Comparison of ENCODE assay signal across 8 mouse cellular contexts in the genomic region with DNA sequence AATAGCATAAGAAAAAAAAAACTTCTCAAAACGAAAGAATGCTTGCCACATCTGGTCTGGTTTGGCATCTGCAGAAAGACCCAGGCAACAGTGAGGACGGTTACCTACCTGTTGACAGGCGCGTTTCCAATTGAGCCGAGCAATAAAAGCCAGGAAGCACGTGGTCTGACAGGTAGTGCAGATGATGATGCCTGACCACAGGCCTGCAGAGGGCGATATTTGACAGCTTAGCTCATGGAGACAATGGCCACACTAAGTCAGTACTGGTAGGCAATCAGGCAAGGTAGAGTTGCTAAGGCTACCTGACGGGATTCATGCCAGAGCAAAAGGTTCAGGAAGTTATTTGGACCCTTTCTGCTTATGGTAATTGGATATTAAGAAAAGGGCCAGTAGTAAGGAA. TPM values are rescaled to one million over a fixed set of nuclear protein-coding genes. Genes with fewer than 3 reads are reported as not detected.
A peak's percentile ranks its signal among the peaks of the same experiment; 100 is the strongest.
DNase-seq lines count a peak whose midpoint lies in the region; ATAC-seq and TF ChIP-seq lines count a peak whose summit lies in the region.

No protein-coding gene starts in this region.

- H3K36me3 ChIP-seq in forebrain, postnatal 0 days (ENCODE audit: insufficient read depth): no peaks in the 10 kb centered on the region
- H3K36me3 ChIP-seq in forebrain, embryonic 12.5 days (replicated peaks): no peaks in the 10 kb centered on the region
- H3K36me3 ChIP-seq in embryonic facial prominence, embryonic 11.5 days (replicated peaks; ENCODE audit: control insufficient read depth, insufficient read depth, low read depth, low read length): no peaks in the 10 kb centered on the region
- no peaks in the 10 kb centered on the region for H3K36me3 ChIP-seq in intestine, embryonic 15.5 days
- H3K36me3 ChIP-seq in stomach, postnatal 0 days (ENCODE audit: control insufficient read depth, insufficient read depth, low read length): no peaks in the 10 kb centered on the region

- 12% methylated on average over 8 of the region's 8 CpGs for WGBS in forebrain, postnatal 0 days
- WGBS in forebrain, embryonic 12.5 days: 8% methylated on average over 8 of the region's 8 CpGs
- WGBS in embryonic facial prominence, embryonic 11.5 days: 11% methylated on average over 8 of the region's 8 CpGs
- 5% methylated on average over 8 of the region's 8 CpGs for WGBS in intestine, embryonic 15.5 days
- WGBS in stomach, postnatal 0 days: 4% methylated on average over 8 of the region's 8 CpGs

- H3K9me3 ChIP-seq in forebrain, postnatal 0 days (ENCODE audit: low read length): no peaks in the 10 kb centered on the region
- H3K9me3 ChIP-seq in forebrain, embryonic 12.5 days: no peaks in the 10 kb centered on the region
- no peaks in the 10 kb centered on the region for H3K9me3 ChIP-seq in embryonic facial prominence, embryonic 11.5 days (replicated peaks; ENCODE audit: control insufficient read depth, low read length)
- no peaks in the 10 kb centered on the region for H3K9me3 ChIP-seq in intestine, embryonic 15.5 days
- H3K9me3 ChIP-seq in stomach, postnatal 0 days (ENCODE audit: control insufficient read depth, low read length): no peaks in the 10 kb centered on the region

- no peak for TF ChIP-seq EP300 in stomach, postnatal 0 days (optimal IDR thresholded peaks at IDR 0.05)

- TF ChIP-seq CTCF in forebrain, postnatal 0 days (IDR thresholded peaks at IDR 0.05; ENCODE audit: low read depth): peak; percentile 59
- TF ChIP-seq CTCF in stomach, postnatal 0 days (IDR thresholded peaks at IDR 0.05; ENCODE audit: low read depth): peak; percentile 94

- peak; percentile 23 for DNase-seq in forebrain, postnatal 0 days
- DNase-seq in adrenal gland, adult 8-10 months: peak; percentile 52
- peak; percentile 72 for DNase-seq in embryonic facial prominence, embryonic 11.5 days (ENCODE audit: low spot score)
- DNase-seq in left cerebral cortex, postnatal 14 days (ENCODE audit: low spot score in 2 of 2): peak; percentile 30 to 62
- peak; percentile 39 to 68 for DNase-seq in natural killer cell, adult 2 months (ENCODE audit: low spot score in 2 of 2)
- peak; percentile 89 for DNase-seq in stomach, postnatal 0 days (ENCODE audit: low spot score)

- H3K9ac ChIP-seq in forebrain, postnatal 0 days: no peak overlapping the region
- no peak overlapping the region for H3K9ac ChIP-seq in forebrain, embryonic 12.5 days
- H3K9ac ChIP-seq in embryonic facial prominence, embryonic 11.5 days (replicated peaks; ENCODE audit: low read length): no peak overlapping the region
- H3K9ac ChIP-seq in intestine, embryonic 15.5 days: no peak overlapping the region
- H3K9ac ChIP-seq in stomach, postnatal 0 days (ENCODE audit: low read length): no peak overlapping the region

- no peak overlapping the region for H3K4me3 ChIP-seq in forebrain, postnatal 0 days (ENCODE audit: low read depth, low read length)
- H3K4me3 ChIP-seq in forebrain, embryonic 12.5 days (replicated peaks): no peak overlapping the region
- H3K4me3 ChIP-seq in embryonic facial prominence, embryonic 11.5 days (ENCODE audit: low read depth, low read length): no peak overlapping the region
- H3K4me3 ChIP-seq in intestine, embryonic 15.5 days (replicated peaks): no peak overlapping the region
- no peak overlapping the region for H3K4me3 ChIP-seq in stomach, postnatal 0 days (ENCODE audit: low read depth, low read length)

- intact Hi-C loops in left cerebral cortex, postnatal 14 days (cut with DNase I): loop anchor here (5.0 to 10.0 kb wide), 4 partner anchors 58 to 265 kb away; no protein-coding TSS in a partner anchor

- no peak overlapping the region for H3K27ac ChIP-seq in forebrain, postnatal 0 days (ENCODE audit: low read depth, low read length)
- no peak overlapping the region for H3K27ac ChIP-seq in forebrain, embryonic 12.5 days
- no peak overlapping the region for H3K27ac ChIP-seq in embryonic facial prominence, embryonic 11.5 days (replicated peaks; ENCODE audit: low read depth, low read length)
- no peak overlapping the region for H3K27ac ChIP-seq in intestine, embryonic 15.5 days
- no peak overlapping the region for H3K27ac ChIP-seq in stomach, postnatal 0 days (replicated peaks)

- no peak overlapping the region for H3K4me2 ChIP-seq in forebrain, postnatal 0 days (ENCODE audit: low read depth)
- H3K4me2 ChIP-seq in forebrain, embryonic 12.5 days: no peak overlapping the region
- H3K4me2 ChIP-seq in embryonic facial prominence, embryonic 11.5 days (ENCODE audit: low read depth, low read length): no peak overlapping the region
- no peak overlapping the region for H3K4me2 ChIP-seq in intestine, embryonic 15.5 days (replicated peaks)
- no peak overlapping the region for H3K4me2 ChIP-seq in stomach, postnatal 0 days (replicated peaks; ENCODE audit: low read depth)

- no peaks in the 10 kb centered on the region for H3K4me1 ChIP-seq in forebrain, postnatal 0 days (ENCODE audit: insufficient read depth)
- peaks cover 6% of the 10 kb centered on the region; the same call in 1 of the 2 replicates for H3K4me1 ChIP-seq in forebrain, embryonic 12.5 days
- no peaks in the 10 kb centered on the region for H3K4me1 ChIP-seq in embryonic facial prominence, embryonic 11.5 days (ENCODE audit: control insufficient read depth, insufficient read depth, low read length)
- 0 out of 2 replicates have a peak, but pooled peaks cover 2% of the 10 kb centered on the region for H3K4me1 ChIP-seq in intestine, embryonic 15.5 days (replicated peaks)
- H3K4me1 ChIP-seq in stomach, postnatal 0 days (replicated peaks; ENCODE audit: control insufficient read depth, insufficient read depth): no peaks in the 10 kb centered on the region

- no peak for ATAC-seq in forebrain, postnatal 0 days
- ATAC-seq in forebrain, embryonic 12.5 days (ENCODE audit: low FRiP score): no peak
- no peak for ATAC-seq in embryonic facial prominence, embryonic 11.5 days (replicated peaks; ENCODE audit: insufficient number of reproducible peaks, low FRiP score, low TSS enrichment, low read depth)
- ATAC-seq in intestine, embryonic 15.5 days: peak; percentile 79
- peak; percentile 85 for ATAC-seq in stomach, postnatal 0 days (ENCODE audit: low FRiP score, low TSS enrichment)

- H3K27me3 ChIP-seq in forebrain, postnatal 0 days (ENCODE audit: insufficient read depth, low read length): 0 out of 2 replicates have a peak, but pooled peaks cover under 1% of the 10 kb centered on the region
- H3K27me3 ChIP-seq in forebrain, embryonic 12.5 days: peaks cover 15% of the 10 kb centered on the region
- no peaks in the 10 kb centered on the region for H3K27me3 ChIP-seq in embryonic facial prominence, embryonic 11.5 days (ENCODE audit: control insufficient read depth, insufficient read depth, low read length)
- peaks cover 3% of the 10 kb centered on the region; the same call in 1 of the 2 replicates for H3K27me3 ChIP-seq in intestine, embryonic 15.5 days (replicated peaks)
- H3K27me3 ChIP-seq in stomach, postnatal 0 days (ENCODE audit: control insufficient read depth, insufficient read depth, low read length): no peaks in the 10 kb centered on the region

RNA-seq across cellular contexts. Expression of a gene that starts 6.7 kb away (rescaled TPM):
- 0.08 TPM in 1 of 2 replicates, not detected in the other for total RNA-seq in forebrain, postnatal 0 days (2014; rRNA removed)
- polyA plus RNA-seq in forebrain, postnatal 0 days (2015; fragmentation: Nextera tagmentation; extraction: Ambion mirVana): not detected in 2 replicates
- not detected in 2 replicates for polyA plus RNA-seq in forebrain, embryonic 12.5 days (2016; fragmentation: Nextera tagmentation; extraction: Ambion mirVana)
- not detected for total RNA-seq in adrenal gland, adult 8-10 months (2022)
- polyA plus RNA-seq in embryonic facial prominence, embryonic 11.5 days (2014; fragmentation: Nextera tagmentation; extraction: Ambion mirVana): not detected in 2 replicates
- not detected in 2 replicates for polyA plus RNA-seq in intestine, embryonic 15.5 days (2015; fragmentation: Nextera tagmentation; extraction: Ambion mirVana)
- under 1 TPM; 0.27 to 0.64 TPM for total RNA-seq in left cerebral cortex, postnatal 14 days (2021)
- polyA plus RNA-seq in stomach, postnatal 0 days (2015; fragmentation: Nextera tagmentation; extraction: Ambion mirVana): 0.12 and 0.29 TPM in 2 replicates

RNA-seq across cellular contexts. Expression of a gene that starts 28.8 kb away (rescaled TPM):
- 1.5 and 2.3 TPM in 2 replicates for total RNA-seq in forebrain, postnatal 0 days (2014; rRNA removed)
- 0.75 and 1.3 TPM in 2 replicates for polyA plus RNA-seq in forebrain, postnatal 0 days (2015; fragmentation: Nextera tagmentation; extraction: Ambion mirVana)
- 0.19 TPM in 1 of 2 replicates, not detected in the other for polyA plus RNA-seq in forebrain, embryonic 12.5 days (2016; fragmentation: Nextera tagmentation; extraction: Ambion mirVana)
- total RNA-seq in adrenal gland, adult 8-10 months (2022): 1 to 10 TPM in 2 of 4 experiments, under 1 TPM in 2; 0.43 to 2.9 (median 0.96) TPM
- 0.18 and 0.48 TPM in 2 replicates for polyA plus RNA-seq in embryonic facial prominence, embryonic 11.5 days (2014; fragmentation: Nextera tagmentation; extraction: Ambion mirVana)
- polyA plus RNA-seq in intestine, embryonic 15.5 days (2015; fragmentation: Nextera tagmentation; extraction: Ambion mirVana): 4.8 and 5.9 TPM in 2 replicates
- total RNA-seq in left cerebral cortex, postnatal 14 days (2021): 1 to 10 TPM; 3.7 to 4.1 TPM
- 1.3 and 1.4 TPM in 2 replicates for polyA plus RNA-seq in stomach, postnatal 0 days (2015; fragmentation: Nextera tagmentation; extraction: Ambion mirVana)

Comparison
In these comparisons a context has a peak if more than half of its experiments do, and no peak if none do; other contexts are left out.
1. ATAC-seq: peak in intestine, embryonic 15.5 days (single experiment) and stomach, postnatal 0 days (single experiment); none in forebrain, postnatal 0 days (single experiment), forebrain, embryonic 12.5 days (single experiment) and embryonic facial prominence, embryonic 11.5 days (single experiment).
2. DNase-seq: peak in every context shown above with its lines; median percentile 89 in stomach, postnatal 0 days; 72 in embryonic facial prominence, embryonic 11.5 days; 54 in natural killer cell, adult 2 months; 52 in adrenal gland, adult 8-10 months; 46 in left cerebral cortex, postnatal 14 days; 23 in forebrain, postnatal 0 days.